Mouse (Mus musculus): ENCODE measurements at regions not wholly inside any gene's neighbourhood (a gene's known extent, or its start where the extent isn't known, plus 50 kb on each side); places are given as distances from the start of the nearest gene placed in this dataset.

DNA sequence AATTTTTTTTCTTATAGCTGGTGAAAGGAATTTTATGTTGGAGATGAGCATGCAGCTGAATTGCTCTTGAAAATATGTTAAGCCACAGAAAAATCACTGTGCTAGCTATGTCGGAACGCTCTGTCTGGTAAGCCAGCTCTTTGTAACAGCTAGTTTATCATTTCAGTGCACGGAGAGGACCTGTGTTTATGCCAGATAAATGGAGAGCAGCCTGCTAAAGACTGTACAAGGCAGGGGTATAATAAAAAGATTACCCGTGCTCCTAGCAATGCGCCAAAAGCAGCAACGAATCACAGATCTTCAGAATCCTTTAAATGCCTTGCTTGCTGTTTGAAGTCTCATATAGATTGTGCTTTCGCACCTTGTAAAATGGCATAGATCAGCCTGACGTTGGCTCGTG lies 232.2 kb upstream of the Daam1 start:
- Histone ChIP-seq H3K4me3 (ENCODE audit: low read depth, low read length) (no peak overlapping the region), H3K4me2 (no peak overlapping the region), H3K9me3 (replicated peaks; ENCODE audit: control insufficient read depth, low read length) (no peaks in the 10 kb centered on the region), H3K4me1 (ENCODE audit: control insufficient read depth, insufficient read depth, low read length) (no peaks in the 10 kb centered on the region), H3K27ac (ENCODE audit: low read depth, low read length) (no peak overlapping the region), H3K9ac (ENCODE audit: low read depth, low read length) (no peak overlapping the region), H3K36me3 (ENCODE audit: control insufficient read depth, insufficient read depth, low read length) (no peaks in the 10 kb centered on the region), H3K27me3 (ENCODE audit: control insufficient read depth, insufficient read depth, low read length) (no peaks in the 10 kb centered on the region)
- 68% methylated on average over 9 of the region's 9 CpGs for WGBS (ENCODE audit: insufficient replicate concordance)
- no peak for ATAC-seq (replicated peaks; ENCODE audit: insufficient number of reproducible peaks, low FRiP score, low TSS enrichment)

DNA sequence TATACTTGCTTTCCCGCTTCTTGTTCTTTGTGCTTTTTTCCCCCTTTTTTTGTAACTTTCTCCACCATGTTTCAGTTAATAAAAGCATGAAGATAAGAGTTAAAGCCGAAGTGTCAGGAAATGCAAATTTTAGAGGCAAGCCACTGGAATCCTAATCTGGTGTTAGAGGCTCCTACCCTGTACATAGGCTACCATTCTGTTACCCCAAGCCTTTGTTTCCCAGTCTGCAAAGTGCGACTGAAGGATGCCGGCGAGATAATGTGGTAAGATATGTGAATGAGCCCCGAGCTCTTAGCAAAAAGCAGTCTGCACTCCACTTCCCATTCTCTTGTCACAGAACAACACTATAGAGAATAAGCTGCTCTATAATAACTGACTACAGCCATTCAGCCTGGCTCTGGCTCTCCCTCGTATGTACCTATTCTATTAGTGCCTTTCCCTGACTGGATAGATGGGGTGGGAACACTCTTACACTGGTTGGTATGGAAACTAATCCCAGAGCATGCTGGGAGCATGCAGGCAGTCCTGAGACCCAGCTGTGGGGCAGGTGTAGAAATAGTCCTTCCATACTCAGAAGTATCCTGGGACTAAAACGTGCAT lies 229.7 kb upstream of the Daam1 start:
- no peaks in the 10 kb centered on the region for H3K36me3 ChIP-seq (ENCODE audit: control insufficient read depth, insufficient read depth, low read length)
- 63% methylated on average over 8 of the region's 8 CpGs for WGBS (ENCODE audit: insufficient replicate concordance)
- H3K9ac ChIP-seq (ENCODE audit: low read depth, low read length) = no peak overlapping the region
- no peaks in the 10 kb centered on the region for H3K4me1 ChIP-seq (ENCODE audit: control insufficient read depth, insufficient read depth, low read length)
- H3K9me3 ChIP-seq (replicated peaks; ENCODE audit: control insufficient read depth, low read length) = no peaks in the 10 kb centered on the region
- no peak overlapping the region for H3K4me3 ChIP-seq (ENCODE audit: low read depth, low read length)
- H3K27ac ChIP-seq (ENCODE audit: low read depth, low read length) = no peak overlapping the region
- H3K4me2 ChIP-seq = no peak overlapping the region
- no peaks in the 10 kb centered on the region for H3K27me3 ChIP-seq (ENCODE audit: control insufficient read depth, insufficient read depth, low read length)
- no peak for ATAC-seq (replicated peaks; ENCODE audit: insufficient number of reproducible peaks, low FRiP score, low TSS enrichment)

DNA sequence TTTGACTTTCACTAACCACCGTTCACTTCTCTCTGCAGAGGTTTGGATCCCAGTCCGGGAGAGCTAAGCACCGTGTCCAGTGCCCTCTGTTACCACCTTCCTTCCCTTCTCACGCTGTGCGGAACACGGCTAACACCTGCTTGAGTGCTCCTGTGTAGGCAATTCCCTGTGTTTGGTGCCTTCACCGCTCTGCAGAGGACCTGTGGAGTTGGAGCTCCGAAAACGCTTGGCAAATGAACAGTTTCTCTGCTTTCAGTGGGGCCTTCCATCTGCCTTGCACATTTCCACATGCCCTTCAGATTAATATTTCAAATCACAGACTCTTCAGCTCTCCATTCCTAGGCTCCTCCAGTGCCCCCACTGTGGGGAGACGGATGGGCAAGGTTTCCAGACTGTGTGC lies 227.7 kb upstream of the Daam1 start:
- ATAC-seq (replicated peaks; ENCODE audit: insufficient number of reproducible peaks, low FRiP score, low TSS enrichment) = no peak
- Histone ChIP-seq H3K9me3 (replicated peaks; ENCODE audit: control insufficient read depth, low read length) (no peaks in the 10 kb centered on the region), H3K4me1 (ENCODE audit: control insufficient read depth, insufficient read depth, low read length) (no peaks in the 10 kb centered on the region), H3K4me3 (ENCODE audit: low read depth, low read length) (no peak overlapping the region), H3K27ac (ENCODE audit: low read depth, low read length) (no peak overlapping the region), H3K9ac (ENCODE audit: low read depth, low read length) (no peak overlapping the region), H3K4me2 (no peak overlapping the region), H3K27me3 (ENCODE audit: control insufficient read depth, insufficient read depth, low read length) (no peaks in the 10 kb centered on the region), H3K36me3 (ENCODE audit: control insufficient read depth, insufficient read depth, low read length) (no peaks in the 10 kb centered on the region)
- WGBS (ENCODE audit: insufficient replicate concordance) = 86% methylated on average over 10 of the region's 10 CpGs

DNA sequence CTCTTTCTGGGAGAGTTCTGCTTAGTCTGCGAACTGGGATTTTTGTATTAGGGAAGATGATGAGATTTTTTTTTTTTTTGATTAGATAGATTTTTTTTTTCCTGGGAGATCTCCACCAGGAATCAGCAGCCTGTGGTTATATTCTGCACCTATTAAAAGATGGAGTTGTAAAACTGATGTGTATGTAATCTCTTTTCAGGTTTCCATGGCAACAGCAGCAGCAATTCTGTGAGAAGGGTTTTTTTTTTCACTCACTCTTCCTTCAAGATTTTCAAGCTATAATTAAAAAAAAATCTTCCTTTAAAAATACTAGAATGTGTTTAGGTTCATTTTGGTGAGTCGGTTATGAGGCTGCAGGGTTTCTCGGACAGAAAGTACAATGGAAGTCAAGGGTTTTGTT lies 224.5 kb upstream of the Daam1 start:
- no peak overlapping the region for H3K27ac ChIP-seq (ENCODE audit: low read depth, low read length)
- ATAC-seq (replicated peaks; ENCODE audit: insufficient number of reproducible peaks, low FRiP score, low TSS enrichment) = no peak
- no peak overlapping the region for H3K9ac ChIP-seq (ENCODE audit: low read depth, low read length)
- no peak overlapping the region for H3K4me3 ChIP-seq (ENCODE audit: low read depth, low read length)
- no peaks in the 10 kb centered on the region for H3K9me3 ChIP-seq (replicated peaks; ENCODE audit: control insufficient read depth, low read length)
- H3K27me3 ChIP-seq (ENCODE audit: control insufficient read depth, insufficient read depth, low read length) = no peaks in the 10 kb centered on the region
- no peak overlapping the region for H3K4me2 ChIP-seq
- no peaks in the 10 kb centered on the region for H3K36me3 ChIP-seq (ENCODE audit: control insufficient read depth, insufficient read depth, low read length)
- 80% methylated on average over 3 of the region's 3 CpGs for WGBS (ENCODE audit: insufficient replicate concordance)
- H3K4me1 ChIP-seq (ENCODE audit: control insufficient read depth, insufficient read depth, low read length) = no peaks in the 10 kb centered on the region

GRCm38 (mm10) chr12:71607966-71608365 lies 222.9 kb upstream of the Daam1 start:
- Histone ChIP-seq H3K9me3 (replicated peaks; ENCODE audit: control insufficient read depth, low read length) (no peaks in the 10 kb centered on the region), H3K4me3 (ENCODE audit: low read depth, low read length) (no peak overlapping the region), H3K27ac (ENCODE audit: low read depth, low read length) (no peak overlapping the region), H3K9ac (ENCODE audit: low read depth, low read length) (no peak overlapping the region), H3K4me1 (ENCODE audit: control insufficient read depth, insufficient read depth, low read length) (no peaks in the 10 kb centered on the region), H3K27me3 (ENCODE audit: control insufficient read depth, insufficient read depth, low read length) (no peaks in the 10 kb centered on the region), H3K4me2 (no peak overlapping the region), H3K36me3 (ENCODE audit: control insufficient read depth, insufficient read depth, low read length) (no peaks in the 10 kb centered on the region)
- no peak for ATAC-seq (replicated peaks; ENCODE audit: insufficient number of reproducible peaks, low FRiP score, low TSS enrichment)
- 87% methylated on average over 4 of the region's 4 CpGs for WGBS (ENCODE audit: insufficient replicate concordance)

DNA sequence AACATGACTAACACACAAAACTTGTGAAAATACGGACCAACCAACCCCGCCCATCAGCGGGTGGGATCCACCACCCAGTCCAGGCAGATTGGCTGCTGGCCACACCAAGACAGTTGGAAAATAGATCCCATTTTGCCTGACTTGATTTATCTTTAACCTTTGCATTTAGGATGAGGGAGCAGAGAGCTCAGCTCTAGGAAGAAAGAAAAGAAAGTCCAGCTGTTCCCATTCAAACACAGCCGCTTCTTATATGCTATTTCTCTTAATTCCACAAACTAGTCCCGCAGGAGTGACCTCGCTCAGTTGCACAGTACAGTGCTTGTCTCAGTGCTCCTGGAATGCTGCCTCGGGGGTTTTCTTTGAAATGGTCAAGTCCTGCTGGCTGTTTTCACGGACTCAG lies 217.6 kb upstream of the Daam1 start:
- 75% methylated on average over 8 of the region's 8 CpGs for WGBS (ENCODE audit: insufficient replicate concordance)
- H3K4me3 ChIP-seq (ENCODE audit: low read depth, low read length) = no peak overlapping the region
- H3K9ac ChIP-seq (ENCODE audit: low read depth, low read length) = no peak overlapping the region
- no peak overlapping the region for H3K4me2 ChIP-seq
- ATAC-seq (replicated peaks; ENCODE audit: insufficient number of reproducible peaks, low FRiP score, low TSS enrichment) = no peak
- H3K9me3 ChIP-seq (replicated peaks; ENCODE audit: control insufficient read depth, low read length) = no peaks in the 10 kb centered on the region
- no peaks in the 10 kb centered on the region for H3K36me3 ChIP-seq (ENCODE audit: control insufficient read depth, insufficient read depth, low read length)
- H3K27me3 ChIP-seq (ENCODE audit: control insufficient read depth, insufficient read depth, low read length) = no peaks in the 10 kb centered on the region
- H3K27ac ChIP-seq (ENCODE audit: low read depth, low read length) = no peak overlapping the region
- H3K4me1 ChIP-seq (ENCODE audit: control insufficient read depth, insufficient read depth, low read length) = peaks cover 6% of the 10 kb centered on the region; the same call in 1 of the 2 replicates

DNA sequence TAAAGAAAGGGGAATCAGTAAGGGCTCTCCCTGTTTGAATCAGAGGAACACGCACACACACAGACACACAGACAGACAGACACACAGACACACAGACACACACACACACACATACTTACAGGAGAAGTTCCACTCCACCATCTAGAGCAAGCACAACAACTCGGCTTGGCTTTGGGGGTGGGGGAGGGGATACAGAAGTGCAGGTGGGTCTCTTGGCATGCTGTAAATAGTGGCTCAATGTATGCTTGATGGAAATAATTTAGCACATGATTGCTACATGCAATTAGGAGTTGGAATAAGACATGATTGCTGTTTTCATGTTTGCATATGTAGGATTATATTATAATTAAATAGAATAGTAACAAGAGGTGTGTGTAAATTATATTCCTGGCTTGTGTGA lies 215.9 kb upstream of the Daam1 start:
- H3K9me3 ChIP-seq (replicated peaks; ENCODE audit: control insufficient read depth, low read length) = no peaks in the 10 kb centered on the region
- no peak for ATAC-seq (replicated peaks; ENCODE audit: insufficient number of reproducible peaks, low FRiP score, low TSS enrichment)
- no peak overlapping the region for H3K27ac ChIP-seq (ENCODE audit: low read depth, low read length)
- H3K27me3 ChIP-seq (ENCODE audit: control insufficient read depth, insufficient read depth, low read length) = no peaks in the 10 kb centered on the region
- no peak overlapping the region for H3K4me2 ChIP-seq
- no peaks in the 10 kb centered on the region for H3K36me3 ChIP-seq (ENCODE audit: control insufficient read depth, insufficient read depth, low read length)
- no peak overlapping the region for H3K4me3 ChIP-seq (ENCODE audit: low read depth, low read length)
- peaks cover 6% of the 10 kb centered on the region; the same call in 1 of the 2 replicates for H3K4me1 ChIP-seq (ENCODE audit: control insufficient read depth, insufficient read depth, low read length)
- H3K9ac ChIP-seq (ENCODE audit: low read depth, low read length) = no peak overlapping the region
- WGBS (ENCODE audit: insufficient replicate concordance) = 70% methylated on average over 2 of the region's 2 CpGs

- H3K4me2 ChIP-seq = no peak overlapping the region
- 65% methylated on average over 2 of the region's 2 CpGs for WGBS (ENCODE audit: insufficient replicate concordance)
- no peaks in the 10 kb centered on the region for H3K9me3 ChIP-seq (replicated peaks; ENCODE audit: control insufficient read depth, low read length)
These were observed 215.5 kb upstream of the Daam1 start for GRCm38 (mm10) chr12:71615383-71615782.

DNA sequence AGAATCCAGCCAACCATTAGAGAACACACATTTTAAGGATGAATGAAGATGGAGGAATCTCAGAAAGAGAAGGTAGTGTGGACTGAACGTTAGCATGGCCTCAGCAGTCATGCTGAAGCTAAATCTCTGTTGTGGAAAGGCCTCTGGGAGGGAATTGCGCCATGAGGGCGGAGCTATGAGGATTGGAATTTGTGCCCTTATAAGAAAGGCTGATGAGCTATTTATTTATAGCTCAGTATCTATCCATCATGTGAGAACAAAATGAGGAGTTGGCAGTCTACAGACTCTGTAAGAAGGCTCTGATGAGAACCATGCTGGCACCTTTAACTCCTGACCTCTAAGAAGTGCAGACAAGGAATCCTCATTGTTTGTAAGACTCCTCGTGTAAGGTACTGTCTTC lies 214.8 kb upstream of the Daam1 start:
- H3K9ac ChIP-seq (ENCODE audit: low read depth, low read length) = no peak overlapping the region
- ATAC-seq (replicated peaks; ENCODE audit: insufficient number of reproducible peaks, low FRiP score, low TSS enrichment) = no peak
- H3K4me3 ChIP-seq (ENCODE audit: low read depth, low read length) = no peak overlapping the region
- peaks cover 6% of the 10 kb centered on the region; the same call in 1 of the 2 replicates for H3K4me1 ChIP-seq (ENCODE audit: control insufficient read depth, insufficient read depth, low read length)
- no peaks in the 10 kb centered on the region for H3K36me3 ChIP-seq (ENCODE audit: control insufficient read depth, insufficient read depth, low read length)
- H3K9me3 ChIP-seq (replicated peaks; ENCODE audit: control insufficient read depth, low read length) = no peaks in the 10 kb centered on the region
- H3K4me2 ChIP-seq = no peak overlapping the region
- H3K27ac ChIP-seq (ENCODE audit: low read depth, low read length) = no peak overlapping the region
- 62% methylated on average over 4 of the region's 4 CpGs for WGBS (ENCODE audit: insufficient replicate concordance)
- no peaks in the 10 kb centered on the region for H3K27me3 ChIP-seq (ENCODE audit: control insufficient read depth, insufficient read depth, low read length)

More at GRCm38 (mm10) chr12:71615383-71615782, 215.5 kb upstream of the Daam1 start:
- no peak overlapping the region for H3K27ac ChIP-seq (ENCODE audit: low read depth, low read length)
- peaks cover 6% of the 10 kb centered on the region; the same call in 1 of the 2 replicates for H3K4me1 ChIP-seq (ENCODE audit: control insufficient read depth, insufficient read depth, low read length)
- no peak overlapping the region for H3K9ac ChIP-seq (ENCODE audit: low read depth, low read length)
- no peak overlapping the region for H3K4me3 ChIP-seq (ENCODE audit: low read depth, low read length)
- H3K27me3 ChIP-seq (ENCODE audit: control insufficient read depth, insufficient read depth, low read length) = no peaks in the 10 kb centered on the region
- ATAC-seq (replicated peaks; ENCODE audit: insufficient number of reproducible peaks, low FRiP score, low TSS enrichment) = no peak
- no peaks in the 10 kb centered on the region for H3K36me3 ChIP-seq (ENCODE audit: control insufficient read depth, insufficient read depth, low read length)
